Mouse (Mus musculus) urinary bladder, postnatal 36 days (tissue): ENCODE data around the gene Alas2.

ENCODE experiments used
- DNase-seq, 2 experiments: peaks; one replicate each; pipeline ENCODE4 v3.0.0; 2022; ENCODE audit warnings: low spot score in 2 of 2, mixed read lengths in 1 of 2

The Alas2 gene

DNA sequence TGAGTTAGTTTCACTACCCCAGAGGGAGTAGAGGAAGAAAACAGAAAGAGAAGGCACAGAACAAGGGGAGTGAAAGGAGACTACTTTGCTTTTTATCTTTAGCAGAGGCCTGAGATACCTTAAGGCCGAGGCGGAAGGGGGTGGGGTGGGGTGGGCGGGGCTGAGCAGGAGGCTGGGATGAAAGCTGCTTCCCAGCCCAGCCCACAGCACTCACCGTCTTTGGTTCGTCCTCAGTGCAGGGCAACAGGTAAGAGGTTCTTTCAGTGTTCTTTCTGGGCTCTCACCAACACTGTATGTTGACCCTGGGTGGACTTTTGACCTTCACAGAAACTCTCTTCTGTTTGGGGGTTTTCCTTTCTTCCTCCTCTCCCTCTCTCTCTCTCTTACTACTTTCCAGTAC lies at the start of gene Alas2:
Alas2 (plus strand) TSS at position 137 of the 400 bp plus-strand sequence.
- no peak for DNase-seq

DNA sequence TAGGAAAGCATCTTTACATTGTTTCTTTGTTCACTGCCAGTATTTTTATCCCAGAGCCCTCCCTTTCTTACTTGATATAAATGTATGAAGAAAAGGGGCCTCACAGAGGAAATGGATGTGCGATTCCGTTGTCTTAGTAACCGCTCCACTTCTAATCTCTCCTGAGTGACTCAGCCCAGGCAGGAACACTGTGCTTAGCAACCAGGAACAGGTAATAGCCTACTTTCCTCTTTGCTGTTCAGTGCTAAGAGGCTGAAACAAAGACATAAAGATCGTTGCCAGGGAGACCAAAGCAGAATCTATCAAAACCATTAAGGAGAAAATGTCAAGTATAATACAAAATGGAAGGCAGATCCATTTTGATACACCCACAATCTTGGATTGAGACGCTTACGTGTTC lies 38.5 kb upstream of the Alas2 start:
- DNase-seq: no peak

DNA sequence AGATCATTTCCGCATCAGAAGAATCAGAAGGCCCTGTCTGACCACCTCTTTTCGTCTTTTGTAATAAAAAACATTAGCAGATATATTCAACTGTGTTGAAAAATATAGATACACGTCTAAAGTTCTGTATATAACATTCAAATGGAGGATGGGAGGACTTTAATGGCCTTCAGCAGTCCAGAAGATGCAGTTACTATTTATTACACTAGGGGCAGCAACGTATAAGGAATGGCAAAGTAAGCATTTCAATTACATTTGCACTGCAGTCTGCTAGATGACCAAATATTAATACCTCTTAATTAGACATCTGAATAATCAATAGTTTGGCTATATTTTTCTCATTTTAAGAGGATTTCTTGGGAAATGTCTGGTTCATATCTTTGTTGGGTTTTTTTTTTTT lies 36.5 kb upstream of the Alas2 start:
- no peak for DNase-seq

DNA sequence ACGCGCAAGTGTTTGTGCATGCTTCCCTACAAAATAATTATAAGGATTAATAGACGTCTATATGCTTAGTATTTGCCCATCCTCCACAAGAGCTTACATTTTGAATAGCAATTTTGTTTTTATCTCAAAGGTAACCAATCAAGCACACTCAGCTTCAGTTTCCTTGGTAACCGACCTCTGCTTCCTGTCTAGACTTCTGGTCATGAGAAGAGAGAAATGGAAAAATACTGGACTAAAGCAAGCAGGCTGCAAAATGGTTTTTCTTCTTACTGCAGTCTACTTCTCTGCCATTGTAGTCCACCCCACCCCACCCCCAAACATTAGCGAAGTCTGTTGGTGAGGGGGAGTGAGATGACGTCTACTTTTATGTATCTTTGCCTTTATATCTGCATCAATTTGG lies 35.9 kb upstream of the Alas2 start:
- DNase-seq: no peak

DNA sequence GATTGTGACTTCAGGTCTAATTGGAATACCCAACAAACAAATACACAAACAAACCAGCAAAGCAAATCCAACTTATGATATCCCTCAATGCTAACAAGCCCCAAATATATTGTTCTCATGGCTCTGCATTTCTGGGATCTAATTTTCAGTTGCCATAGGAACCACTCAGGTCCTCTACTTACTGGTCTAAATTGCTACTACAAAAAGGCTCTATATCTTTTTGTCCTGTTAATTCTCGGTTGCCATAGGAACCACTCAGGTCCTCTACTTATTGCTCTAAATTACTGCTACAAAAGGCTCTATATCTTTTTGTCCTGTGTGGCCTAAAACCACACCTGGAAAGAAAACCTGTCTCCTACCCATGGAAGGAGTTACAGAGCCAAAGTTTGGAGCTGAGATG lies 33.0 kb upstream of the Alas2 start:
- DNase-seq: no peak

DNA sequence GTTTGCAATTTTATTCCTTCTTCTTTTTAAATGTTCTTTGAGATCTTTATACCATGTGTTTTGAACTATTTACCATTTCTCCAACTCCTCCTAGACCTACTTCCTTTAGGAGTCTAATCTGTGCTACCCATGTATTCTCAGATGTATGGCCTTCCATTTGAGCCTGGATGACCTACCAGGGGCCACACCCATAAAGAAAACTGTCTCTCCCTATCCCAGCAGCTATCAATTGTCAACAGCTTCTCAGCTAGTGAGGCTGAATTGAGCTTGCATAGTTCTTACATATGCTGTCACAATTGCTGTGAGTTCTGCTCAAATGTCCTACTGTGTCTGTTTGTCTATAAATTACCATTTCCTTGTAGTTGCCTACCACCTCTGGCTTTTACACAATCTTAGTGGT lies 31.2 kb upstream of the Alas2 start:
- DNase-seq: no peak

DNA sequence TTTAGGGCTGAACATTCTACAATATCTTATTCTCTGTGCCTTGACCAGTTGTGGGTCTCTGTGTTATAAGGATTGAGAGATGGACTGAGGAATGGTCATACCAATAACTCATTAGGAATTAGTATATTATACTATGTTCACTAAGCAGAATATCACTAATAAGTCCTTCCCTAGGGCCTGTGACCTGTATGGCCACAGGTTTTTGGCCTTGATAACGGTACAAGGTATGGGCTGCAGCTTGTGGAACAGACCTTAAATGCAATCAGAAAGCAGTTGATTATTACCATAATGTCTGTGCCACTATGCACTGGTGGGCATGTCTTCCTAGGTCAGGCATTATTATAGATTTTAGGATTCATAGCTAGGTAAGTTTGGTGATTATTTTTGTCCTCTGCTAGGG lies 30.7 kb upstream of the Alas2 start:
- DNase-seq: no peak

DNA sequence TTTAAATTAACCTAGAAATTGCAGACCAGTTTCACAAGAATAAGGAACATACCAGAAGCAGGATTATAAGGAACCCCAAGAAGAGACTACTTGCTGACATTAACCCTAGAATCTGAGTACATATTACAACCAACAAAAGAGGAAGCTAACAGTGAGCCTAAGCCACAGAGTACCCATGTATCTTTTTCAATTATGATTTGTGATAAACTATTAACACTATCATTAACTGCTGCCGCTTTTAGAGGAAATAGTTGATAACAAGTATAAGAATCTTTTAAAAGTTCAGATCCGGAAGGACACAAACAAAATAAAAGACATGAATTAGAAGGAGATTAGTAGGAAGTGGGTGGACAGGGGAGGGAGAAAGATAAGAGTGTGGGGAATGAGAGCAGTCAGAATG lies 7.1 kb upstream of the Alas2 start:
- DNase-seq: no peak

DNA sequence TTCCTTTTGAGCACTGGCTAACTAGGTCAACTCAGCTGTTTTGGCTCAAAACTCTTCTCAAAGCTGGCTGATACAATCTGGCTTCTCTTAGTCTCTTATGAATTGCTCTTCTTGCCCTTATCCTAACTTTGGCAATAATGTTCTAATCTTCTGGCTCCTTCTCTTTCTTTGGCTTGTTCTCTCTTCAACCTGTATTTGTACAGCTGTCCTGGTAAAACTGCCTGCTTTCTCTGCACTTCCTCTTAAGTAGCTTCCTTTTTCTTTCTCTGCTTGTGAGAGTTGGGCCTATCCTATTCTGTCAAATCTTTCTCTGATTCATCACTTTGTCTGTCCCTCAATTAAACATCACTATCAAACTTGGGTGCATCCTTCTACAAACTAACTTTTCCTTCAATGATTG lies 5.5 kb upstream of the Alas2 start:
- no peak for DNase-seq

DNA sequence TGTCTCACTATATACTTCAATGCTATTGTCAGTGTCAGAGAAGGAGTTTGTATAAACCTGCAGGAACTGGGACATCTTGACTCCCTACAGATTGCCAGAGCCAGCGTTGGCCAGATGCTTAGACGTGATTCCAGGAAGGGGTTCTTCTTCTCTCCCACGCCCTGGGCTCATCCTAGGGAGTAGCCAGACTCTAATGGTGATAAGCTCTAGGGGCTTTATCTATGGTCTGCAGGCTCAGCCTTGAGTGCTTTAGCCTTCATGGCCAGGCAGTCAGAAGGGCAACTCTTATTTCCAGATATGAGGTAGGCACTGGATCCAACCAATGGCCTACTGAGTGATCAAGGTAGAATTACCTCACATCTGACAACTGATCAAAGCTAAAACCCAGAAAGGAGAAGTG lies 2.5 kb downstream of the Alas2 start:
- no peak for DNase-seq

DNA sequence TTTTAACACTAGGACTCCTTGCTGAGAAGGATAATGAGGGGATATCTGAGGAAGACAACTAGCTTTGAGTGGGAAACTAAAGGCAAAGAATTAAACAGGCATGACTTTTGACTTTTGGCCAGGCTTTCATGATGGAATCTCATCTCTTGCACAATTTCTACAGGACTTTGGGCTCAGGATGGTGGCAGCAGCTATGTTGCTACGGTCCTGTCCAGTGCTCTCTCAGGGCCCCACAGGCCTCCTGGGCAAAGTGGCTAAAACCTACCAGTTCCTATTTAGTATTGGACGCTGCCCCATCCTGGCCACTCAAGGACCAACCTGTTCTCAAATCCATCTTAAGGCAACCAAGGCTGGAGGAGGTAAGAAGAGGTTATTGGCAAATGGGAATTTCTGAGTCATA lies 4.8 kb downstream of the Alas2 start:
- DNase-seq: no peak

DNA sequence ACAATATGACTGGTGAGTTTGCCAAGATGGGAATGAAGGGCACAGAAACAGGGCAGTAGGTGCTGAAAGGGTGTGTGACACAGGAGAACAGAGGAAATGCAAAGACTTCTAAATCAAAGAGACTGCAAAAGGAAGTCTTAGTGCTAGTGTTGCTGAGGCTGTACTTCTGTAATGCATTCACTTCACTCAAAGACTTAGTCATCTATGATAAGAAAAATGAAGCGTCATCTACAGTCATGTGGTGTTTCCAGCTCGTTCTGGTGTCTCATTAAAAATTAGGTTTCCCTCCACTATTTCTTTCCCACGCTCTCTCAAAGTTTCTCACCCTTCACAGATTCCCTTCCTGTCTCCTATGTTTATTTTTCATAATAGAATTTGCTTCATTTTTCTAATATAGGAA lies 6.9 kb downstream of the Alas2 start:
- no peak for DNase-seq

DNA sequence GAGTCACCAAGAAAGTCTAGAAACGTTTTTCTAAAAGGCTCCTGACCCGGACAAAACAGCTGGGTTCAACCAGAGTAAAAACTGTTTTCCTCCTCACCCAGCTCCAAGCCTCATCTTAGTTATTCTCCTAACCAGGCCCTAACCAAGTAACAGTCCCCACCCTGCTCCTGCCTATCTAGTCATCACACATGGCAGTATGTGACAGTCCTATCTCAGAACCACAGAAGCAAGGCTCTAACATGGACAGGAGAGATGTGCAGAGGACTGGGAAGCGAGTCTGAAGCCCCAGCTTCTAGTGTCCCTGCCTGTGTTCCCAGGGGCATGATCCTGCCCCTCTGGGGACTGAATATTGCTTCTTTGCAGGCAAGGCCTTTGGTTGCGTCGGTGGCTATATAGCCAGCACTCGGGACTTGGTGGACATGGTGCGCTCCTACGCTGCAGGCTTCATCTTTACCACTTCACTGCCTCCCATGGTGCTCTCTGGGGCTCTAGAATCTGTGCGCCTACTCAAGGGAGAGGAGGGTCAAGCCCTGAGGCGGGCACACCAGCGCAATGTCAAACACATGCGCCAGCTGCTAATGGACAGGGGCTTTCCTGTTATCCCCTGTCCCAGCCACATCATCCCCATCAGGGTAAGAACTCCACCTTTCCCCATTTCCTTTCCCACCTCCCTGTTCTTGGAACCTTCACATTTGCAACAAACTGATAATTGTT lies 17.6 kb downstream of the Alas2 start:
- no peak for DNase-seq

DNA sequence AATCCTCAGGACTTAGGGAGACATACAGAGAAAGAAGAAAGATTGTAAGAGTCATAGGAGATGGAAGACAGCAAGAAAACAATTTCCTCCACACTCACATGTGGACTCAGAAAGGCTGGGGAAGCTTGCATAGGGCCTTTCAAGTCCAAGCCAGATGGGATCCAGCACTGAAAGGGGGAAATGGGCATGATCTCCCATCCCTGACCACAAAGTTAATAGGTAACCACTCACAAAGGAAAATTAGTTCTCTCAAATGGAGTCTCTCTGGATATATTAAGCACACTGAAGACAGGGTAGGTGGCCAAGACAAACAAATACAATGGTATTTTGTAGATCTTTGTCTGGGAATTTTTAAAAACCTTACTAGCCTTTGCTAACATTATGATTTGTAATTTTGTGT lies 34.7 kb downstream of the Alas2 start:
- no peak for DNase-seq

DNA sequence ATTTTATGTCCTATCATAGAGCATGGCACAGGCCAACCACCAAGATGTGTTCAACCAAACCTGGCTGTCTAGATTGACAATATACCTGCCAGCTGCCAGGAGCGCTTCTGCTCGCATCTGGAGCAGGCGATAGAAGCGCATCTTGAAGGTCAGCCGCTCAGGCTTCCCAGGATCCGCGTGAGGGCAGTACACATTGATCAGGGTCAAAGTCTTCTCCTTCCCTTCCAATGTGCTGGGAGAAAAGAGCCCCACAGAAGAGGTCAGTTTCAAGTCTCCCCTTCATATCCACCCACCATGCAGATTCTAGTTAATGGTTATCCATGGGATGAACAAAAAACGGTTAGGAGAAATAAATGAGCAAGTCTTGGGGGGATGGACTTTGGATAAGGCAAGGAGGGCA lies 37.9 kb downstream of the Alas2 start:
- DNase-seq: no peak

DNA sequence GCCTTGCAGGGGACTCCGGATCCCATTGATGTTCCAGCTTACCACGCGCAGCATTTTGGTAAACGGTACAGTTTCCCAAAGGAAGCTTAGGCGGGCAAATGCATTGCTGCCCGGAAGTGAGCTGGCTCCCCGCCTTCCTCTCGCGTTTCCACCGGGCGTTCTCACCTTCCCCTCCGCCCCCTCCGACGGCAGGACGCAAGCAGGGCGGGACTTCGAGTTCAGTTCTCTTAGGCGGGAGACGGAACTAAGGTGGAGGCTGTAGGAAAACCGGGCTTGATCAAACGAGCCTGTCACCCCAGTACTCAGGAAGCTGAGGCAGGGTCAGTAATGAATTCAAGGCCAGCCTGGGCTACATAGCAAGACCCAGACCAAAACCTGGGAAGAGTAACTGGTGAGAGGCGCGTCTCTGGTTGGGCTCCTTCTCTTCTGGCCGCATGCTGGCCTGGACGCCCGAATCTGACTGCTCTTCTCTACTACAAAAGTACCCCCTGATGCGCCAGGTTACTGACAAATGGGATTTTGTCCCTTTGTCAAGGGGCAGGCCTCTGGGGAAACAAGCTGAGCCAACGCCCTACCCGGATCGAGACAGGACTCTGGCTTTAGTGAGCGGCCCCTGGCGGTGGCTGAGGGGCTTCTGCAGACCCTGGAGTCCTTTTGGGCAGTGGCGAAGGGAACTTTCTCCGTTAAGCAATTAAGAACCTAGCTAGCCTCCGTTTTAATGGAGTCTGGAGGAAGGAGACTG lies 41.0 kb downstream of the Alas2 start, which contains the start of gene Pfkfb1:
Pfkfb1 (plus strand) TSS at position 207 of the 742 bp plus-strand sequence.
- DNase-seq: peak; percentile 54 to 84

DNA sequence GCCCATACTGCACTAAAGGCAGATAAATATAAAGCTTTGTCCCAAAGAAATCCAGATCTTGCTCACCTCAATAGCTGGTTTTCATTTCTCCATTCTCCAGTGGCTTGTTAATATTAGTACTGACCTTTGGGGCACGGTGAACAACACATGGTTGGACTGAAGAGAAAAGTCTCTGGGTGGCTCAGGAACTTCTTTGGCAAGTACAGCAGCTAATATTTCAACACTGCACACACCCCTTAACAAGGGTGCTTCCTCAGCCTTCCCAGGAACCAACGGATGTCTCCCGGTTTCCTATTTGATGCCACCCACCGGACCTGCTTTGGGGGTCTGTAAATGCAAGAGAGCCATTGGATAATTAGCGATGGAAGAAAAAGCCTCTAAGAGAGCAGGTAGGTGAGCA lies 42.5 kb downstream of the Alas2 start, which contains the start of gene Apex2:
Apex2 (minus strand) TSS at position 173 of the 400 bp plus-strand sequence.
- DNase-seq: no peak

DNA sequence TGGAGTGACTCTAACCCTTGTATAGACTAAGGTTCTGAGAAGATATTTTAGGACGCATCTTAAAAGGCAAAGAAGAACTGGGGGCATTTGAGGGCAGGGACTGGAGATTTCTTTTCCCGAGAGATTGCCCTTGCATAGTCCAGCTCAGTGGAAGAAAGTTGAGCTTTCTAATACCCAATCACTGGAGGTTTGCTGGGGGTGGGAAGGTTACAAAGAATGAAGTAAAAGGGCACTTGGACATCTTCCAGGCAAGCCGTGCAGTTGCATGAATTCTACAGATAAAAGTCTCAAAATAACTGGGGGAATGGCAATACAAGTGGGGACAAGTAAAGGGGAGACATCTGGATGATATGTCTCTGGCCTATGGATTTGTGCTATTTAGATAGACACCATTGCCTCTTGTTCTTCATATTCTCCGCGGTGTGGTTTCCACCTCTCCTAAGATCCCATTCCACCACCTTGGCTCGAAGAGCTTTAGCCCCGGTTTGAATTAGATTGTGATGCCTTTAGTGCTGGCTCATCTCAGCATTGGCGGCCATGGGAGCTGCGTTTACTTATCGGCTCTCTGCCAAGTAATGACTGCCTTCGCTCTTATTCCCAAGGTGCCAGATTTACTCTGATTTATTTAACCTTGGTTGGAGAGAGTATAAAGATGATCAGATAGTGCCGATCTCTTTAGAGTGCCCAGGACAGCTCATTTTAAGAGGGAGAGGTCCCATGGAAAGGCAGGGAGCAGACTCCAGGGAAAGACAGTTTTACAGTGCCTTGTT lies 46.3 kb downstream of the Alas2 start:
- peak in 1 of 2 experiments; percentile 17 for DNase-seq

DNA sequence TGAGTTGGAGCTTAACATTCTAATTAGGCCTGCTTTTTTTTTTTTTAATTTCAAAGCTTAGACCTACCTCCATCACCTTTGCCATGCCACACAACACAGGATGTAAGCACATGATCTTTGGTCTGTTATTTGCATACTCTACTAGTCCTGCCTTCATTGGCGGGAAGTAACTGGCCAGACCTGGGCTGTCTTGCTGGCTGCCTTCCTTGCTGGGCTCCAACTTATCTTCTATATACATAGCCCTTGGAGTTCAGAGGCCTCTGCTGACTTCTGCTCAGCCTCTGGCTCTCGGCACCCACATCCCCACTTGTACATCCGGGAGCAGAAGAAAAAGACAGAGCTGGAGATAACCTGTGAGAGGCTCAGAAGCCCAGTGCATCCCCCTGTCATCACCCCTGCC lies 47.0 kb downstream of the Alas2 start:
- no peak for DNase-seq

DNA sequence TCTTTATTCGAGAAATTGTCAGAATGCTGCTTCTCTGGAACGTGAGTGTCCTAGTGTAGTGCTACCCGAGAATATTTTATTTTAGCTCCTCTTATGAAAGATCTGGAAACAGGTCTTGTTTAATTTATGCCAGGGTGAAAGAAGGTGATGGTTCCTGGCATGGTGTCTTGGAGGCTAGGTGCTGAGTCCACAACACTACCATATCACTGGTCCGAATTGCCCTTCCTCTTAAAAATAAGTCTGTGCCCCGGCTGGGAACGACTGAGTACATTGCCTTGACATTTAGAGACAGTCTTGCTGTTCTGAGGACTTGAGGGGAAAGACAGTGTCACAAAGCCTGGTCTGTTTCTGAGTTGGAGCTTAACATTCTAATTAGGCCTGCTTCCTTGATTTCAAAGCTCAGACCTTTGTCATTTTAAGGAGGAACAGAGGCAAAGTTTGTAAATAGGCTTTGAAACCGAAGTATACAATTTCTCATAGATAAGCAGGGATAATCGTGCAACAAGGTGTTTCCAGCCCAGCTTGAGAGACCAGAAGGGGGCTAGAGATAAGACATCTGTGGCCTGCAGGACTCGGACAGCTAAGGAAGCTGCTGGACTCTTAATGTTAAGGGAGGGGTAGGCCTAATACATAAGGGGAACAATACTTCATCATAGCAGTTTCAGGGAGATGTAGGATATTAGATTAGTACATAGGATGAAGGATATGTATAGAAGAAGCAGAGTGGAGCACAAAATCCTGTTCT lies 48.0 kb downstream of the Alas2 start:
- no peak for DNase-seq

DNA sequence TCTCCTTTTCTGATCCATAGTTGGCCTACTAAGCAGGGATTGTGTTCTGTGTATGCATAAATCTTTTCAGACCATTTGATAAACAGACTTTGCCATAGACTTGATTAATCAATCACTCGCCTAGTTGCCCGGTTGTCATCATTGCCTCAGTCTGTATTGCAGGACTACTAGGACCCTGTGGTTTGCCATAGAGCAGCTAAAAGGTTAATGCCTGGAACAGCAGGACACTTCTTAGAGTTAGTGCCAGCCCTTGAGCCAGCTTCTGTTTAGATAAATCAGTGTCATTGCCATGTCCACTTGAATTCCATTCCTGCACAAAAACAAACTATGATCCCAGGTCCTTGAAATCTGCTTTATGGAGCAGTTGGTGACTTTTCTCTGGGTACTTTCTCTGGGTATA lies 51.7 kb downstream of the Alas2 start:
- no peak for DNase-seq
